Mouse (Mus musculus) neutrophil, adult 5-6 weeks (primary cell): ENCODE measurements around the gene Olfr853. TPM values are rescaled to one million over a fixed set of nuclear protein-coding genes. Genes with fewer than 3 reads are reported as not detected.

ENCODE experiments used
- ATAC-seq: fragments of 151-379, 151-347 bp; 2 replicates; pipeline ENCODE4 v1.8.0; 2017; ENCODE audit warnings: mild to moderate bottlenecking, moderate TSS enrichment; ENCODE audit not compliant: insufficient number of reproducible peaks, poor library complexity, low FRiP score, severe bottlenecking; ENCODE audit errors: extremely low read depth
- total RNA-seq: library from RNA; stranded (forward); fragments of 200-1000 nt; gene quantifications from 2 replicates; pipeline ENCODE4 v1.2.3, GENCODE M21; 2017

Olfr853 gene
- total RNA-seq, result not detected in 2 replicates

DNA sequence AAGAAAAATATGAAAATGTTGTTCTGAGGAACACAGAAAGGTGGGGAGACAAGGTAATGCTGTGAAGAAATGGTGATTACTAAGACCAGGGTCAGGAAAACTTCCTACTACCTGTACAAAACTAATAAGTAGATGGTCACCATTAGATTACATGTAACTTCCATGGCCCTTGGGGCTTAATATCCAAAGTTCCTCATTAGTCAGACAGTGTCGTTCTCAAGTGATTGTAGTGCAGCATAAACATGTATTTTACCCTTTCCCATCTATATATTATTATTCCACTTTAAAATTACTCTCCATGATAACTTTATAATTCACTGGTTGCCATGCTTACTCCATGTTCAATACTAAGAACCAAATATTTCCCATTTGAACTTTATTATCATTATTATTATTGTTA is at the start of gene Olfr853:
TSS of gene Olfr853 (minus strand) at position 101 of the 400 bp plus-strand sequence.
- no peak for ATAC-seq

GRCm38 (mm10) chr9:19582317-19582716 is 41.4 kb upstream of the Olfr853 start, which contains the start of gene Olfr855:
Gene Olfr855 (plus strand): TSS chr9:19582617.
- no peak for ATAC-seq

DNA sequence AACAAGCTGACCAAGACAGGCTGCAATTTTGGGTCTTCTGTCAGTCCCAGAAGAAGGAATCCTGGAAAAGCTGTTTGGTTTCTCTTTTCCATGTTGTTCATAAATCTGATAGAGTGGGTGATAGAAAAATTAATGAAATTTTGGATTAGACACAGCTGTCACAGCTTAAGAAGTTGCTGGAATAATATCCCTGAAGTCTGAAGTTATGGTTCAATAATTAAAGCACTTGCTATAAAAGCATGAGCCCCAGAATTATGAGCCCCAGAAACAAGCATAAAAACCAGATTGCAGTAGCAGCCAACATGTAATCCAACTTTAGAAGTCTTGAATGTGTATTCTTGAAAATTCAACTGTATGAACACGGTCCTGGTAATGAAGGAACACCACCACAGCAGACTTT is 26.4 kb upstream of the Olfr853 start, which contains the start of gene Olfr854:
TSS of gene Olfr854 (minus strand) at position 101 of the 400 bp plus-strand sequence.
- no peak for ATAC-seq

DNA sequence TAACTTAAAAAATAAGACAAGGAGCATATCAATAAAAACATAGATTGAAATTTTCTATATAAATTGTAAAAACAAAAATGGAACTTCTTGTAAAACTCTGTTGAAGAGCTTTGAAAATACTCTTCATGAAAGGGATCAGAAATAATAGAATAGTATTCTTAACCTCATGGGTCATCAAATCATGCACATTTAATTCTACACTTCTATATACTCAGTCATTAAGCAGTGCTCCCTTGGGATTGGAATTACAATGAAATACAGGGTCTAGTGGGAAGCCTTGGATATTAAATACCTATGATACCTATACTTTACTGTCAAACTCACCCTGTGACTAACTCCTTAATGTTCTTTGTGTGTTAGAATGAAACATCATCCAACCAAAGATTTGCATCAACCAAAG is 47.9 kb downstream of the Olfr853 start, which contains the start of gene Olfr851:
TSS of gene Olfr851 (plus strand) at position 301 of the 400 bp plus-strand sequence.
- no peak for ATAC-seq

Other genes with a start within 250 kb of the Olfr853 start
- not detected in 2 replicates for gene Olfr844, start 224.7 kb downstream of the Olfr853 start, total RNA-seq
- not detected in 2 replicates for gene Olfr845, start 204.6 kb downstream of the Olfr853 start, total RNA-seq
- not detected in 2 replicates for gene Olfr846, start 177.1 kb downstream of the Olfr853 start, total RNA-seq
- 1.9 TPM in 1 of 2 replicates, not detected in the other for gene Olfr847, start 162.4 kb downstream of the Olfr853 start, total RNA-seq
- 0.49 TPM in 1 of 2 replicates, not detected in the other for gene Olfr849, start 100.8 kb downstream of the Olfr853 start, total RNA-seq
- gene Olfr850, start 62.8 kb downstream of the Olfr853 start, total RNA-seq, result not detected in 2 replicates
- gene Olfr851, start 47.8 kb downstream of the Olfr853 start, total RNA-seq, result not detected in 2 replicates
- not detected in 2 replicates for gene Olfr854, start 26.3 kb upstream of the Olfr853 start, total RNA-seq
- gene Olfr855, start 41.5 kb upstream of the Olfr853 start, total RNA-seq, result not detected in 2 replicates
- 47.8 and 48.3 TPM in 2 replicates for gene Zfp317, start 81.0 kb upstream of the Olfr853 start, total RNA-seq
- not detected in 2 replicates for gene Olfr857, start 168.4 kb upstream of the Olfr853 start, total RNA-seq
- not detected in 2 replicates for gene Olfr58, start 239.2 kb upstream of the Olfr853 start, total RNA-seq